Mouse (Mus musculus) liver, embryonic 14.5 days (tissue): ENCODE results near the gene D5Ertd579e. TPM values are rescaled to one million over a fixed set of nuclear protein-coding genes. Genes with fewer than 3 reads are reported as not detected.

Source experiments
- ATAC-seq: fragments of 200-750 bp; cut with Nextera tagmentation; 2 replicates; pipeline ENCODE4 v1.8.0; 2017; ENCODE audit warnings: moderate number of reproducible peaks, mild to moderate bottlenecking, moderate library complexity; ENCODE audit not compliant: insufficient read depth
- DNase-seq, 3 experiments: peaks; one replicate each; pipeline ENCODE4 v3.0.0-alpha.2; 2012 to 2013; ENCODE audit warnings: low read depth in 3 of 3, low spot score in 3 of 3
- H3K27ac ChIP-seq: fragments of 300-500 bp; sonication (generic); 2 replicates; pipeline ENCODE4 v1.5.1; 2014; ENCODE audit warnings: moderate library complexity, mild to moderate bottlenecking, control low read depth, inconsistent platforms
- H3K27me3 ChIP-seq: fragments of 300-500 bp; sonication (generic); 2 replicates; pipeline ENCODE4 v1.6.1; 2014; ENCODE audit warnings: mild to moderate bottlenecking, low read length, moderate library complexity; ENCODE audit not compliant: control insufficient read depth, insufficient read depth
- H3K36me3 ChIP-seq: fragments of 300-500 bp; sonication (generic); replicated peaks from 2 replicates; pipeline ENCODE4 v1.6.1; 2014; ENCODE audit warnings: low read depth; ENCODE audit not compliant: control insufficient read depth, insufficient read depth
- H3K4me1 ChIP-seq, 2 experiments: fragments of 200-500 bp in 1 of 2; fragments of 300-500 bp in 1 of 2; sonication (generic) in 1 of 2; replicated peaks; 2 replicates each; pipeline ENCODE4 v1.6.1; 2012 to 2014; ENCODE audit warnings: antibody characterized with exemption in 1 of 2, inconsistent platforms in 1 of 2, low read length in 1 of 2; ENCODE audit not compliant: control insufficient read depth in 2 of 2, insufficient read depth in 2 of 2
- H3K4me2 ChIP-seq: fragments of 300-500 bp; sonication (generic); 2 replicates; pipeline ENCODE4 v1.6.1; 2014; ENCODE audit warnings: low read depth, mild to moderate bottlenecking, control low read depth, moderate library complexity
- H3K4me3 ChIP-seq, 2 experiments: fragments of 200-500 bp in 1 of 2; fragments of 300-500 bp in 1 of 2; sonication (generic) in 1 of 2; 2 replicates each; pipeline ENCODE4 v1.5.1; 2012 to 2014; ENCODE audit warnings: low read depth in 2 of 2, low read length in 2 of 2, mild to moderate bottlenecking in 2 of 2, control low read depth in 1 of 2, inconsistent platforms in 1 of 2, moderate library complexity in 1 of 2; ENCODE audit not compliant: insufficient read depth in 1 of 2
- H3K9ac ChIP-seq: fragments of 300-500 bp; sonication (generic); replicated peaks from 2 replicates; pipeline ENCODE4 v1.6.1; 2014; ENCODE audit warnings: mild to moderate bottlenecking, control low read depth, moderate library complexity
- H3K9me3 ChIP-seq: fragments of 300-500 bp; sonication (generic); 2 replicates; pipeline ENCODE4 v1.6.1; 2016; ENCODE audit warnings: low read length, mixed read lengths; ENCODE audit not compliant: control insufficient read depth
- CTCF ChIP-seq: IDR thresholded peaks from 2 replicates; pipeline ENCODE4 v1.5.1; 2016; ENCODE audit warnings: antibody characterized with exemption, low read depth, control low read depth
- EP300 ChIP-seq: IDR thresholded peaks from 2 replicates; pipeline ENCODE4 v1.6.1; 2016; ENCODE audit warnings: antibody characterized with exemption, low read depth
- WGBS: fragments of 180-500 bp; shearing (Covaris S2); extraction: QIAGEN DNeasy Blood & Tissue Kit; methylation state at CpG from one replicate; pipeline ENCODE4 v1.1.7; 2014; ENCODE audit not compliant: insufficient replicate concordance; 5-methylcytosine and 5-hydroxymethylcytosine counted together
- polyA plus RNA-seq, 2 experiments: library from polyadenylated mRNA; depleted of rRNA in 1 of 2; stranded (reverse) in 1 of 2; unstranded in 1 of 2; fragments of >200 nt; fragmentation: Nextera tagmentation in 1 of 2; extraction: Ambion mirVana in 1 of 2; gene quantifications; 2 replicates each; pipeline versions ENCODE4 v1.2.1 to v1.2.3; 2012 to 2014

Gene D5Ertd579e
- polyA plus RNA-seq, 2 experiments = 16.2 to 22.7 TPM

GRCm38 (mm10) chr5:36730689-36731088 lies 34.9 kb upstream of the D5Ertd579e start:
- Histone ChIP-seq H3K27me3 (no peaks in the 10 kb centered on the region), H3K9ac (peak overlapping the region; percentile 27), H3K9me3 (no peaks in the 10 kb centered on the region), H3K4me1 (peaks cover 46 to 54% of the 10 kb centered on the region in 2 experiments), H3K4me3 (no peak overlapping the region), H3K27ac (peak overlapping the region; percentile 37), H3K36me3 (no peaks in the 10 kb centered on the region), H3K4me2 (no peak overlapping the region)
- DNase-seq (no peak), ATAC-seq (no peak)
- 68% methylated on average over 3 of the region's 3 CpGs for WGBS
- no peak for TF ChIP-seq EP300
- TF ChIP-seq CTCF = no peak

- 74% methylated on average over 2 of the region's 2 CpGs for WGBS
- H3K9me3 ChIP-seq = no peaks in the 10 kb centered on the region
- DNase-seq (no peak), ATAC-seq (no peak)
- H3K36me3 ChIP-seq = no peaks in the 10 kb centered on the region
- H3K4me1 ChIP-seq = peaks cover 38 to 47% of the 10 kb centered on the region in 2 experiments
- no peak overlapping the region for H3K4me2 ChIP-seq
- no peak overlapping the region; the same call in 1 of the 2 replicates for H3K9ac ChIP-seq
- H3K27me3 ChIP-seq = no peaks in the 10 kb centered on the region
- no peak for TF ChIP-seq CTCF
- no peak for TF ChIP-seq EP300
- no peak overlapping the region for H3K27ac ChIP-seq
- no peak overlapping the region for H3K4me3 ChIP-seq
Measured at GRCm38 (mm10) chr5:36729923-36730322, 34.1 kb upstream of the D5Ertd579e start.

DNA sequence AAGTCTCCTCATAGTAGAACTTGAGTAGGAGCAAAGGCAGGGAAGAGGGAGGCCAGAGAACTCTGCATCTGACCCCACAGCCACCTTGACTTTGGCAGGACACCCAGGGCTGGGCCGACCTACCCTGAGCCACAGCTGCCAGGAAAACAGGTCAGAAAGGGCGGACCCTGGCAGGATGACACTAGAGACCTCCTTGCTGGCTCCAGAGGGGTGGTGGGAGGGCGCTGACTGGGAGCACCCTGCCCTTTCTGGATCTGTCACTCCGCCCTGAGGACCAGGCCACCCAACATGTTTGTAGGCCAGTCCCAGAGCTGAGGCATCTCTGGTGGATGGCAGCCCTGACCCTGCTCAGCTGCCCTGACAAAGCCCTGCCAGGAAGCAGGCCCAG lies 33.3 kb upstream of the D5Ertd579e start:
- Histone ChIP-seq H3K4me1 (peaks cover 33 to 41% of the 10 kb centered on the region in 2 experiments), H3K4me2 (no peak overlapping the region), H3K27ac (no peak overlapping the region), H3K36me3 (no peaks in the 10 kb centered on the region), H3K4me3 (no peak overlapping the region), H3K9ac (no peak overlapping the region), H3K27me3 (no peaks in the 10 kb centered on the region), H3K9me3 (no peaks in the 10 kb centered on the region)
- TF ChIP-seq EP300 (no peak), CTCF (no peak)
- 70% methylated on average over 4 of the region's 4 CpGs for WGBS
- DNase-seq (no peak), ATAC-seq (no peak)

- TF ChIP-seq EP300 (no peak), CTCF (no peak)
- DNase-seq (no peak), ATAC-seq (no peak)
- WGBS = 70% methylated on average over 8 of the region's 8 CpGs
- Histone ChIP-seq H3K27ac (no peak overlapping the region), H3K36me3 (no peaks in the 10 kb centered on the region), H3K9ac (no peak overlapping the region), H3K27me3 (no peaks in the 10 kb centered on the region), H3K4me1 (peaks cover 35 to 42% of the 10 kb centered on the region in 2 experiments), H3K4me3 (no peak overlapping the region), H3K9me3 (no peaks in the 10 kb centered on the region), H3K4me2 (no peak overlapping the region)
Measured at GRCm38 (mm10) chr5:36728403-36729085, 32.7 kb upstream of the D5Ertd579e start.

DNA sequence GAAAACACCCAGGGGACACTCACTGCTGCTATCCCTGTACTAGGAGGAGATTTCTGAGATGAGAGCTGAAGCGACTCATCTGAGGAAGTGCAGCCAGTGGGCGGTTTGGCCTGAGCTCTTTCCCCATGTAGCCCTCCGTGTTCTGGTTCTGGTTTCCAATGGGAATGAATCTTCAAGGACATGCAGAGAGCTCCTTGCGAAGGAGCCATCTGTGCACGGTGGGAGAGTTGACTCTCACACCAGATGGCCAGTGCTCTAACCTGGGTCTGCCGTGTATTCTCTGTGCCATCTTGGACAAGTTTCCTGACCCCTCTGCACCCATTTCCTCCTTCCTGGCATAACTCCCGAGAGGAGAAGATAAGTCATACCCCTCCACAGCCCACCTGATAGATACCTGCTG lies 32.0 kb upstream of the D5Ertd579e start:
- H3K27ac ChIP-seq = no peak overlapping the region
- no peak for ATAC-seq
- no peak for DNase-seq
- no peaks in the 10 kb centered on the region for H3K27me3 ChIP-seq
- WGBS = 64% methylated on average over 7 of the region's 7 CpGs
- no peaks in the 10 kb centered on the region for H3K36me3 ChIP-seq
- TF ChIP-seq CTCF = no peak
- TF ChIP-seq EP300 = no peak
- H3K4me2 ChIP-seq = no peak overlapping the region
- no peaks in the 10 kb centered on the region for H3K9me3 ChIP-seq
- no peak overlapping the region for H3K4me3 ChIP-seq
- H3K4me1 ChIP-seq = peaks cover 38 to 44% of the 10 kb centered on the region in 2 experiments
- H3K9ac ChIP-seq = no peak overlapping the region
